Mouse (Mus musculus): ENCODE measurements around the gene Ankrd23. TPM values are rescaled to one million over a fixed set of nuclear protein-coding genes. Genes with fewer than 3 reads are reported as not detected.
"Not testable (repeated sequence)": the region's sequence is repeated elsewhere in the genome, so short reads cannot be mapped to it uniquely, and the experiment has no call there.

The Ankrd23 gene
- 100 to 1,000 TPM; 129 to 140 TPM for total RNA-seq (2021)
- long read RNA-seq, experiment 1, transcript Ankrd23-201 (9 exons, 1,964 nt), result major isoform, 104 of 140 reads
- long read RNA-seq, experiment 1, partial matches to known transcripts, result 12 of 140 reads
- long read RNA-seq, experiment 1, other reads (novel, unspliced or antisense), result 24 of 140 reads
- long read RNA-seq, experiment 2, transcript Ankrd23-201 (9 exons, 1,964 nt), result major isoform, 130 of 183 reads
- long read RNA-seq, experiment 2, partial matches to known transcripts, result 24 of 183 reads
- long read RNA-seq, experiment 2, other reads (novel, unspliced or antisense), result 29 of 183 reads

GRCm38 (mm10) chr1:36536783-36537182, at the start of gene Ankrd23:
TSS of gene Ankrd23 (minus strand) at chr1:36536883.
- not testable (repeated sequence) for DNase-seq (ENCODE audit: low spot score in 2 of 2)

GRCm38 (mm10) chr1:36586288-36586687, 49.6 kb upstream of the Ankrd23 start:
- no peak for DNase-seq (ENCODE audit: low spot score in 2 of 2)

- no peak for DNase-seq (ENCODE audit: low spot score in 2 of 2)
These were observed 46.9 kb upstream of the Ankrd23 start for GRCm38 (mm10) chr1:36583408-36584116.

GRCm38 (mm10) chr1:36582211-36582610, 45.5 kb upstream of the Ankrd23 start:
- DNase-seq (ENCODE audit: low spot score in 2 of 2), result no peak

- DNase-seq (ENCODE audit: low spot score in 2 of 2), result no peak
These were observed 44.6 kb upstream of the Ankrd23 start for GRCm38 (mm10) chr1:36581260-36581659.

- DNase-seq (ENCODE audit: low spot score in 2 of 2), result peak in 1 of 2 experiments; percentile 74
These were observed 43.9 kb upstream of the Ankrd23 start for GRCm38 (mm10) chr1:36580384-36581207.

- no peak for DNase-seq (ENCODE audit: low spot score in 2 of 2)
These were observed 43.3 kb upstream of the Ankrd23 start for GRCm38 (mm10) chr1:36579974-36580383.

GRCm38 (mm10) chr1:36576991-36577675, 40.5 kb upstream of the Ankrd23 start:
- no peak for DNase-seq (ENCODE audit: low spot score in 2 of 2)

GRCm38 (mm10) chr1:36575347-36575746, 38.7 kb upstream of the Ankrd23 start:
- no peak for DNase-seq (ENCODE audit: low spot score in 2 of 2)

GRCm38 (mm10) chr1:36574196-36574955, 37.7 kb upstream of the Ankrd23 start:
- DNase-seq (ENCODE audit: low spot score in 2 of 2), result no peak

GRCm38 (mm10) chr1:36573524-36573923, 36.8 kb upstream of the Ankrd23 start:
- no peak for DNase-seq (ENCODE audit: low spot score in 2 of 2)

- DNase-seq (ENCODE audit: low spot score in 2 of 2), result no peak
These were observed 36.0 kb upstream of the Ankrd23 start for GRCm38 (mm10) chr1:36572709-36573108.

GRCm38 (mm10) chr1:36572140-36572700, 35.5 kb upstream of the Ankrd23 start:
- DNase-seq (ENCODE audit: low spot score in 2 of 2), result no peak

GRCm38 (mm10) chr1:36571627-36572026, 34.9 kb upstream of the Ankrd23 start:
- DNase-seq (ENCODE audit: low spot score in 2 of 2), result no peak

GRCm38 (mm10) chr1:36570320-36570719, 33.6 kb upstream of the Ankrd23 start:
- DNase-seq (ENCODE audit: low spot score in 2 of 2), result no peak

GRCm38 (mm10) chr1:36569694-36570276, 33.1 kb upstream of the Ankrd23 start:
- no peak for DNase-seq (ENCODE audit: low spot score in 2 of 2)

GRCm38 (mm10) chr1:36568776-36569175, 32.1 kb upstream of the Ankrd23 start:
- DNase-seq (ENCODE audit: low spot score in 2 of 2), result no peak

- no peak for DNase-seq (ENCODE audit: low spot score in 2 of 2)
These were observed 31.3 kb upstream of the Ankrd23 start for GRCm38 (mm10) chr1:36567818-36568603.

- no peak for DNase-seq (ENCODE audit: low spot score in 2 of 2)
These were observed 29.7 kb upstream of the Ankrd23 start for GRCm38 (mm10) chr1:36566425-36566824.

All from gastrocnemius, postnatal 4 days (tissue).